Mouse (Mus musculus) megakaryocyte, embryonic 14.5 days (primary cell): ENCODE measurements around the gene Scn10a.

ENCODE experiments used
- FLI1 ChIP-seq: IDR thresholded peaks from 2 replicates; pipeline ENCODE4 v1.6.1; 2012; ENCODE audit warnings: low read length, inconsistent platforms, mixed read lengths
- GATA1 ChIP-seq: IDR thresholded peaks from 3 replicates; pipeline ENCODE4 v1.6.1; 2012; ENCODE audit warnings: mixed read lengths, low read length, inconsistent platforms, borderline replicate concordance

DNA sequence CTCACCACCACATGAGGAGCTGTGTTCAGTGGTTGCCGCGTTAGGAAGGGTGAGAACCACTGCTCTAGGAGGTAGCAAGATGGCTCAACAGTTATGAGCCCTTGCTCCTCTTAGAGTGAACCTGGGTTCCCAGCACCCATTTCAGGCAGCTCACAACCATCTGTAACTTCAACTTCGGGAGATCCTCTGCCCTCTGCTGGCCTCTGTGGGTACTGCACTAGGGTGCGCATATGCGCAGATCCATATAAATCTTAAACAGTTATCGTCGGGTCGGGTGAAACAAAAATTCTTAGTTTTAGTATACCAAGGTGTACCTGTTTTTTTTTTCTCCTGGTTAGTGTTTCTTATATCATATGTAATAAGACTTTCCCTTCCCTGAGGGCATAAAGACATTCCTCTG lies 32.9 kb downstream of the Scn10a start:
- no peak for TF ChIP-seq GATA1
- no peak for TF ChIP-seq FLI1
